Mouse (Mus musculus): ENCODE measurements around the gene Fancl.
A peak's percentile ranks its signal among the peaks of the same experiment; 100 is the strongest.
"Not testable (repeated sequence)": the region's sequence is repeated elsewhere in the genome, so short reads cannot be mapped to it uniquely, and the experiment has no call there.

Gene Fancl

GRCm38 (mm10) chr11:26385971-26386370, at the start of gene Fancl:
Gene Fancl, plus strand, starts transcription at chr11:26386135.
- no peak for DNase-seq

GRCm38 (mm10) chr11:26336848-26337247, 49.1 kb upstream of the Fancl start:
- no peak for DNase-seq

GRCm38 (mm10) chr11:26370176-26370575, 15.8 kb upstream of the Fancl start:
- DNase-seq: not testable (repeated sequence)

- not testable (repeated sequence) for DNase-seq
These were observed 14.0 kb upstream of the Fancl start for GRCm38 (mm10) chr11:26371980-26372379.

- no peak for DNase-seq
These were observed 11.8 kb upstream of the Fancl start for GRCm38 (mm10) chr11:26374132-26374531.

GRCm38 (mm10) chr11:26378074-26378473, 7.9 kb upstream of the Fancl start:
- DNase-seq: no peak

- DNase-seq: no peak
These were observed 4.4 kb upstream of the Fancl start for GRCm38 (mm10) chr11:26381499-26381898.

GRCm38 (mm10) chr11:26386678-26387077, 743 bp downstream of the Fancl start:
- DNase-seq: no peak

- peak; percentile 92 for DNase-seq
These were observed 1.2 kb downstream of the Fancl start for GRCm38 (mm10) chr11:26387087-26387611.

- no peak for DNase-seq
These were observed 9.6 kb downstream of the Fancl start for GRCm38 (mm10) chr11:26395561-26395960.

- DNase-seq: no peak
These were observed 27.0 kb downstream of the Fancl start for GRCm38 (mm10) chr11:26412972-26413371.

- DNase-seq: no peak
These were observed 35.5 kb downstream of the Fancl start for GRCm38 (mm10) chr11:26421472-26421871.

- DNase-seq: peak; percentile 18
These were observed 48.3 kb downstream of the Fancl start for GRCm38 (mm10) chr11:26434229-26434628.

- peak; percentile 54 for DNase-seq
These were observed 51.9 kb downstream of the Fancl start for GRCm38 (mm10) chr11:26437818-26438217.

- no peak for DNase-seq
These were observed 55.2 kb downstream of the Fancl start for GRCm38 (mm10) chr11:26441121-26441520.

GRCm38 (mm10) chr11:26444374-26444773, 58.4 kb downstream of the Fancl start:
- DNase-seq: no peak

GRCm38 (mm10) chr11:26449789-26450188, 63.9 kb downstream of the Fancl start:
- DNase-seq: no peak

- DNase-seq: no peak
These were observed 64.7 kb downstream of the Fancl start for GRCm38 (mm10) chr11:26450636-26451035.

- no peak for DNase-seq
These were observed 65.3 kb downstream of the Fancl start for GRCm38 (mm10) chr11:26451228-26451627.

GRCm38 (mm10) chr11:26452693-26453092, 66.8 kb downstream of the Fancl start:
- no peak for DNase-seq

- no peak for DNase-seq
These were observed 68.1 kb downstream of the Fancl start for GRCm38 (mm10) chr11:26454081-26454480.

GRCm38 (mm10) chr11:26477037-26477739, 91.3 kb downstream of the Fancl start:
- DNase-seq: no peak

GRCm38 (mm10) chr11:26481691-26482242, 95.8 kb downstream of the Fancl start:
- DNase-seq: no peak

GRCm38 (mm10) chr11:26489761-26490466, 104.0 kb downstream of the Fancl start:
- DNase-seq: peak; percentile 3
